Mouse (Mus musculus): ENCODE data around the gene Lin7a. TPM values are rescaled to one million over a fixed set of nuclear protein-coding genes. Genes with fewer than 3 reads are reported as not detected.

The Lin7a gene
- total RNA-seq, 2 experiments from 2014 or later, result 2.7 to 2.8 TPM

GRCm38 (mm10) chr10:107418306-107418705, 146.8 kb downstream of the Lin7a start:
- no peak for DNase-seq (ENCODE audit: low spot score in 2 of 2)

GRCm38 (mm10) chr10:107436967-107437366, 165.5 kb downstream of the Lin7a start:
- no peak for DNase-seq (ENCODE audit: low spot score in 2 of 2)

- peak in 1 of 2 experiments; percentile 5 for DNase-seq (ENCODE audit: low spot score in 2 of 2)
Measured at GRCm38 (mm10) chr10:107442781-107443180, 171.3 kb downstream of the Lin7a start.

- no peak for DNase-seq (ENCODE audit: low spot score in 2 of 2)
Measured at GRCm38 (mm10) chr10:107449496-107450330, 178.2 kb downstream of the Lin7a start.

GRCm38 (mm10) chr10:107467819-107468218, 196.3 kb downstream of the Lin7a start:
- no peak for DNase-seq (ENCODE audit: low spot score in 2 of 2)

Other genes starting within 250 kb of the Lin7a start
- gene Acss3, start 148.0 kb upstream of the Lin7a start, total RNA-seq (2021), result 10 to 100 TPM; 31.3 to 32.9 TPM
- gene Myf5, start 214.4 kb downstream of the Lin7a start, total RNA-seq (2021), result not detected
- not detected for gene Myf6, start 223.1 kb downstream of the Lin7a start, total RNA-seq (2021)

All from adrenal gland, adult 18-20 months (tissue).